Mouse (Mus musculus): Measurements from ENCODE around the gene Col19a1.
A peak's percentile ranks its signal among the peaks of the same experiment; 100 is the strongest.

The Col19a1 gene

DNA sequence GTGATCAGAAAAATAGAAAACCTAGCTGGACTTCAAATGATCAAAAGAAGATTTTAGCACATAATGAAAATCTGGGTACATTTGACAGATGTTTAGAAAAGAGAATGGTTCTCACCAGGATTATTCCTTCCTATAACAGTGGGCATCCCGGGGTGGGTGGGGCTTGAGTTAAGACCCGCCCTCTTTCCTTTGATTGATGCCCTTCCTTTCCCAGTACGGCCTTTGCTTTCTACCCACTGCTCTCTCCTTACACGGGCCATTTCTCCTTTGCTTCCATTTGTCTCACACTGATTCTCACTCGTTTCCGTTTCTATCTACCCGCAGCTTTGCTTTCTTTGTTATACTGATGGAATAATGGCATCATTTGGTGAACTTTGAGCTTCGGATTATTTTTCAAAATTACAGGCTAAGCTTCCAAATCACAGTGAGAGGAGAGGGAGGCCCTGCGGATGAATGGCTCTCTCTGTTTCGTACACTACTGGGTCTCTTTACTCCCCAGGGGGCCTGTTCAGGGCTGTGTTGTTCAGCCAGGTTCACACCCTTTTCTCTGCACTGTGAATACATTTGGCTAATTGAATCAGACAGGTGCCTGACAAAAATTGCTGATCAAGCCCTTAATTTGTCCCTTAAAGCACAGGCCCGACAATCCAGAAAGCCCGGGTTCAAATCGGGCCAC is 341.4 kb downstream of the Col19a1 start:
- no peaks in the 10 kb centered on the region for H3K36me3 ChIP-seq (ENCODE audit: insufficient read depth, low read length)
- no peaks in the 10 kb centered on the region for H3K27me3 ChIP-seq (ENCODE audit: insufficient read depth, low read length)
- H3K4me1 ChIP-seq (replicated peaks; ENCODE audit: low read depth, low read length) = peaks cover 9% of the 10 kb centered on the region; the same call in 1 of the 2 replicates
- 0 out of 2 replicates have a peak overlapping the region, but pooled peaks have one; percentile 10 for H3K4me3 ChIP-seq (replicated peaks; ENCODE audit: low read length)
- no peak for TF ChIP-seq NANOG (IDR thresholded peaks at IDR 0.05; ENCODE audit: borderline replicate concordance, low read length)
- TF ChIP-seq POU5F1 (IDR thresholded peaks at IDR 0.05; ENCODE audit: borderline replicate concordance, low read length) = no peak
- no peak for TF ChIP-seq CTCF (conservative IDR thresholded peaks at IDR 0.05; ENCODE audit: low read length)
- H3K9me3 ChIP-seq (ENCODE audit: low read length) = peaks cover 7% of the 10 kb centered on the region; the same call in 1 of the 2 replicates

DNA sequence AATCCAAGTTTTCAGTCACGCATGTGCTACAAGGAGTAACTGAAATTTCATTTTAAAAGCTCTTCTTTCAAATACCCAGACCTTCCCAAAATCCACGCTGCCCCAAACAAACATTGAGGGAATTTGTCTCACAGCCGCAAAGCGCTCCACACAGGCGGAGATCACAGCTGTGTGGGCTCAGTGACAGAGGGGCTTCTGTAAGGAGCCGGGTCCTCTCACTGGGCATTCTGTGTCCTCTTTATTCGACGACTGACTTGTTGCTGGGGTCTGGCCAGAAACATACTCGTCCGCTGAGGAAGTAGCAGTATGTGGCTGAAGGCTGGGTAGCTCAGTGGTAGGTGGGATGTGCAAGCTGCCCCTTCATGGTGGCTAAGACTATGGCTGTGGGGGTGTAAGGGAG is 342.3 kb downstream of the Col19a1 start:
- no peak for TF ChIP-seq POU5F1 (IDR thresholded peaks at IDR 0.05; ENCODE audit: borderline replicate concordance, low read length)
- H3K27me3 ChIP-seq (ENCODE audit: insufficient read depth, low read length) = no peaks in the 10 kb centered on the region
- no peak overlapping the region for H3K4me3 ChIP-seq (replicated peaks; ENCODE audit: low read length)
- peaks cover 9% of the 10 kb centered on the region; the same call in 1 of the 2 replicates for H3K4me1 ChIP-seq (replicated peaks; ENCODE audit: low read depth, low read length)
- H3K36me3 ChIP-seq (ENCODE audit: insufficient read depth, low read length) = no peaks in the 10 kb centered on the region
- peaks cover 7% of the 10 kb centered on the region; the same call in 1 of the 2 replicates for H3K9me3 ChIP-seq (ENCODE audit: low read length)

DNA sequence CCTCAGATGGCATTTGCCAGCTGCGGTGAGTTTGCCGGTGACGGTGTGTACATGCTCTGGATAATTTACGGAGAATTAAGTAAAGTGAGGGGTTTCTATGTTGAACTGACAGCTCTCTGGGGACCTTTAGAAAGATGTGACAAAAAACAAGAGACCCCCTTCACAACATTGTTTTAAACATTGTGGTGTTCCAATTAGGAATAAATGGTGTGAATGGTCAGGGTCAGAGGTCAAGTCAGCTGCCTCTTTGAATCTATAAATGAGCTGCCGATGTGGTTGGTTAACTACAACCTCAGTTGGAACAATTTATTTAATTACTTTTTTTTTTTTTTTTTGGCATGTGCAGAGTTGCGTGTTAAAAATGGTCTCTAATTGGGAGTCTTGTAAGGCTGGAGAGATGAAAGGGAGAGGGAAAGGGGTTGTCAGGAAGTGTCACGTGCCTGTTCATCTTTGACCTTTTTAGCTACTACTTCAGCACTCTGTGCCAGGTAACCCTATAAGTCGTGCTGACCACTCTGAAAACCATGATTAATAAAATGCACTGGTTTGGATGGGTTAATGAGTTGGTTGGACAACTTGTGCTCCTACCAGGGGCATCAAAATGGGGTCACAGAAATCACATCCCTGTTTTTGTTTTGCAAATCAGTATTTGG is 347.1 kb downstream of the Col19a1 start:
- H3K4me3 ChIP-seq (replicated peaks; ENCODE audit: low read length) = no peak overlapping the region
- peaks cover 7% of the 10 kb centered on the region; the same call in 1 of the 2 replicates for H3K9me3 ChIP-seq (ENCODE audit: low read length)
- TF ChIP-seq CTCF (conservative IDR thresholded peaks at IDR 0.05; ENCODE audit: low read length) (no peak), POU5F1 (IDR thresholded peaks at IDR 0.05; ENCODE audit: borderline replicate concordance, low read length) (no peak), NANOG (IDR thresholded peaks at IDR 0.05; ENCODE audit: borderline replicate concordance, low read length) (no peak)
- no peaks in the 10 kb centered on the region for H3K36me3 ChIP-seq (ENCODE audit: insufficient read depth, low read length)
- no peaks in the 10 kb centered on the region for H3K27me3 ChIP-seq (ENCODE audit: insufficient read depth, low read length)
- H3K4me1 ChIP-seq (replicated peaks; ENCODE audit: low read depth, low read length) = no peaks in the 10 kb centered on the region

DNA sequence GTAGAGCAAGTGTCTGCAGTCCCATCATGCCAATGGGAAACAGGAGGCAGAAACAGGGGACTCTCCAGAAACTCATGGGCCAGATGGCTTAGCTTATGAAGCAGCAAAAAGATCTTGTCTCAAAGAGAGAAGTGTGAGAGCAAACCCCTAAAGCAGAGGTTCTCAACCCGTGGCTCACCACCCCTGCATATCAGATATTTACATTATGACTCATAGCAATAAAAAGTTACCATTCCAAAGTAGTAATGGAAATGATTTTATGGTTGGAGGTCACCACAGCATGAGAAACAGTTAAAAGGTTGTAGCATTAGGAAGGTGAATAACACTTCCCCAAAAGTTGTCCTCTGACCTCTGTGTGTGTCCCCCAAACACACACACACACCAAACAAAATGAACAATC is 350.9 kb downstream of the Col19a1 start:
- TF ChIP-seq NANOG (IDR thresholded peaks at IDR 0.05; ENCODE audit: borderline replicate concordance, low read length) = no peak
- TF ChIP-seq POU5F1 (IDR thresholded peaks at IDR 0.05; ENCODE audit: borderline replicate concordance, low read length) = no peak
- TF ChIP-seq CTCF (conservative IDR thresholded peaks at IDR 0.05; ENCODE audit: low read length) = no peak
- no peak overlapping the region for H3K4me3 ChIP-seq (replicated peaks; ENCODE audit: low read length)
- no peaks in the 10 kb centered on the region for H3K4me1 ChIP-seq (replicated peaks; ENCODE audit: low read depth, low read length)
- H3K36me3 ChIP-seq (ENCODE audit: insufficient read depth, low read length) = no peaks in the 10 kb centered on the region
- H3K9me3 ChIP-seq (ENCODE audit: low read length) = no peaks in the 10 kb centered on the region
- no peaks in the 10 kb centered on the region for H3K27me3 ChIP-seq (ENCODE audit: insufficient read depth, low read length)

DNA sequence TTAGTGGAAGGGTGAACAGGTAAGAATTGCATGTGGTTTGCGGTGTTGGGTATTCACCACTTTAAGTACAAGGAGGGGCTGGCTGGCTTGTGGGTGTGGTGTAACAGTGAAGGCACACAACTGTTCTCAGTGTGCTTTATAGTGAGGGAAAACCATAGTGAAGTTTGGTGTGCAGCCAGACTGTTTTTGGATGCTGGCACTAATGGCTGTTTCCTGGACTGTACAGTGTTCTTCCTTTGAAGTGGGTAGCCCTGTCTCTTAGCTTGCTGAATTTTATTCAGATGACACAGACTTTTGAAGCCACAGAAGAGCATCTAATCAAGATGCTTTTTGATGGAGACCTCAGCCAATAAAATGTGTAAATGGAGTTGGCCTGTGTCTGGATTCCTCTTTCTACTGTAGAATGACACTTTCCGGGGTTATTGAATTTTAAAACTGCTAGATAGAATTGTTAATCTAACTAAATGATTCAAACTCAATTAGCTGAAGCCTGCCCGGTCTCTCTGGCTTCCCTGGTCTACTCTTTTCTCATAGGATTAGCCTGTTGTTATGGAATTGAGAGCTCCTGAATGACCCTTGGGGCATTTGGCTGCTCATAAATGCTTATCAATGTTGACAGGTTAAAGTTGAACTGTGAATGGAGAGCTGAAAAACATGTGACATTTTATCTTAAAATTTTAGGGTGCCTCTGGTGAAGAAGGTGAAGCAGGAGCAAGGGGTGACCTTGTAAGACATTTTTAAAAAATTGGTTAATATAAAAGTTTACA is 355.6 kb downstream of the Col19a1 start:
- H3K27me3 ChIP-seq (ENCODE audit: insufficient read depth, low read length) = no peaks in the 10 kb centered on the region
- TF ChIP-seq NANOG (IDR thresholded peaks at IDR 0.05; ENCODE audit: borderline replicate concordance, low read length) = no peak
- TF ChIP-seq POU5F1 (IDR thresholded peaks at IDR 0.05; ENCODE audit: borderline replicate concordance, low read length) = no peak
- no peak for TF ChIP-seq CTCF (conservative IDR thresholded peaks at IDR 0.05; ENCODE audit: low read length)
- no peaks in the 10 kb centered on the region for H3K9me3 ChIP-seq (ENCODE audit: low read length)
- no peaks in the 10 kb centered on the region for H3K4me1 ChIP-seq (replicated peaks; ENCODE audit: low read depth, low read length)
- no peaks in the 10 kb centered on the region for H3K36me3 ChIP-seq (ENCODE audit: insufficient read depth, low read length)
- no peak overlapping the region for H3K4me3 ChIP-seq (replicated peaks; ENCODE audit: low read length)

GRCm38 (mm10) chr1:24230428-24230827 is 356.8 kb downstream of the Col19a1 start:
- Histone ChIP-seq H3K4me3 (replicated peaks; ENCODE audit: low read length) (no peak overlapping the region), H3K9me3 (ENCODE audit: low read length) (no peaks in the 10 kb centered on the region), H3K4me1 (replicated peaks; ENCODE audit: low read depth, low read length) (no peaks in the 10 kb centered on the region), H3K36me3 (ENCODE audit: insufficient read depth, low read length) (no peaks in the 10 kb centered on the region), H3K27me3 (ENCODE audit: insufficient read depth, low read length) (no peaks in the 10 kb centered on the region)
- TF ChIP-seq POU5F1 (IDR thresholded peaks at IDR 0.05; ENCODE audit: borderline replicate concordance, low read length) (no peak), CTCF (conservative IDR thresholded peaks at IDR 0.05; ENCODE audit: low read length) (no peak), NANOG (IDR thresholded peaks at IDR 0.05; ENCODE audit: borderline replicate concordance, low read length) (no peak)

DNA sequence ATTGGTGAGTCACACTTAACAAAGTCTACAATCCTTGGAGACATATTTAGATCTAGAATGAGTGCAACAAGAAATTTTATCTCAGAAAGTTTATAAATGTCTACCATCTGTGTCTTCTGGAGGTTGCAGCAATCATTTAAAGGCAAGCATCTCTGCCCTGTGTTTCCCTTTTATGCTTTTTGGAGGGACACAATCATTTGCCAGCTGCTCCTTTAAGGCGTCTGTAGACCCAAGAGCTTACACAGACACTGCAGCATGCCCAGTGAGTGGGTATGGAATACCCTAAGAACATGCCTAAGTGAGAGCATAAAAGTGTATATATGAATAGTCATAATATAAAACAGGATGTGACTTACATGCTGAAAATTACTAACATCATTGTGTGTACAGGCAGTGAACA is 357.7 kb downstream of the Col19a1 start:
- Histone ChIP-seq H3K9me3 (ENCODE audit: low read length) (no peaks in the 10 kb centered on the region), H3K27me3 (ENCODE audit: insufficient read depth, low read length) (no peaks in the 10 kb centered on the region), H3K36me3 (ENCODE audit: insufficient read depth, low read length) (no peaks in the 10 kb centered on the region), H3K4me1 (replicated peaks; ENCODE audit: low read depth, low read length) (no peaks in the 10 kb centered on the region), H3K4me3 (replicated peaks; ENCODE audit: low read length) (no peak overlapping the region)
- TF ChIP-seq POU5F1 (IDR thresholded peaks at IDR 0.05; ENCODE audit: borderline replicate concordance, low read length) = no peak
- TF ChIP-seq CTCF (conservative IDR thresholded peaks at IDR 0.05; ENCODE audit: low read length) = no peak

DNA sequence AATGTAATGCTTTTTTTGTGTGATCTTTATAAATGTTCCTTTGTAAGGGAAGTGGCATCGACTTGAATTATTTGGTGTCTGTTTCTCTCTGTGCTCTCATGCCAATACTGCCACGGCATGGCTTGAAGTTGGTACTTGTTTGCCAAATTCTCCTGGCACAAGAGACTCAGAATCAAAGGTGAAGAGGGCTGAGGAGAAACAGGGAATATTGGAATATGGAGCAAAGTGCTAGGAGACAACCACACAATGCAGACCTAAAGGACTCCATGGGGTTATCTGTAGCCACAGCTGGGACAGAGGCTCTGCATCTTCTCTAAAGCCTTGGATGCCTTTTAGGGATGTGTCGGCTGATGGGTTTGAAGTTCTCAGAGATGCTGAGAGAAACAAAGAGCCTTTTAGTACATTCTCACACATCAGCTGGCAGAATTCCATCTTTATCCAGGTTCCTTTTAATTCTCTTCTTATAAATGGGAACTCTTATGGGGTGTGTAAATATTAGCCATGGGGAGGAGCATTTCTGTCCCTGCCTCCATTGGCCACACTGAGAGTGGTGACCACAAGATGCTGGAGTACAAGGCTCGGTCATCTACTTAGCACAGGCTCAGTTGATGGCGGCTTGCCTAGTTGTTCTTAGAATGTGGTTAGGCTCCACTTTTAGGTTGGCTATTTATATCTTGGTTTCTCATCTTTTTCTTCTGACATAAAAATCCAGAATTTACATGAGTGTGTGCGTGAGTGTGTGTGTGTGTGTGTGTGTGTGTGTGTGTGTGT is 360.1 kb downstream of the Col19a1 start:
- H3K36me3 ChIP-seq (ENCODE audit: insufficient read depth, low read length) = no peaks in the 10 kb centered on the region
- TF ChIP-seq CTCF (conservative IDR thresholded peaks at IDR 0.05; ENCODE audit: low read length) (no peak), NANOG (IDR thresholded peaks at IDR 0.05; ENCODE audit: borderline replicate concordance, low read length) (no peak), POU5F1 (IDR thresholded peaks at IDR 0.05; ENCODE audit: borderline replicate concordance, low read length) (no peak)
- H3K9me3 ChIP-seq (ENCODE audit: low read length) = peaks cover 6% of the 10 kb centered on the region
- no peak overlapping the region for H3K4me3 ChIP-seq (replicated peaks; ENCODE audit: low read length)
- no peaks in the 10 kb centered on the region for H3K27me3 ChIP-seq (ENCODE audit: insufficient read depth, low read length)
- H3K4me1 ChIP-seq (replicated peaks; ENCODE audit: low read depth, low read length) = no peaks in the 10 kb centered on the region

All from E14TG2a.4 (cell line).